Comparison of ENCODE assay signal across 8 mouse cellular contexts in the genomic region with DNA sequence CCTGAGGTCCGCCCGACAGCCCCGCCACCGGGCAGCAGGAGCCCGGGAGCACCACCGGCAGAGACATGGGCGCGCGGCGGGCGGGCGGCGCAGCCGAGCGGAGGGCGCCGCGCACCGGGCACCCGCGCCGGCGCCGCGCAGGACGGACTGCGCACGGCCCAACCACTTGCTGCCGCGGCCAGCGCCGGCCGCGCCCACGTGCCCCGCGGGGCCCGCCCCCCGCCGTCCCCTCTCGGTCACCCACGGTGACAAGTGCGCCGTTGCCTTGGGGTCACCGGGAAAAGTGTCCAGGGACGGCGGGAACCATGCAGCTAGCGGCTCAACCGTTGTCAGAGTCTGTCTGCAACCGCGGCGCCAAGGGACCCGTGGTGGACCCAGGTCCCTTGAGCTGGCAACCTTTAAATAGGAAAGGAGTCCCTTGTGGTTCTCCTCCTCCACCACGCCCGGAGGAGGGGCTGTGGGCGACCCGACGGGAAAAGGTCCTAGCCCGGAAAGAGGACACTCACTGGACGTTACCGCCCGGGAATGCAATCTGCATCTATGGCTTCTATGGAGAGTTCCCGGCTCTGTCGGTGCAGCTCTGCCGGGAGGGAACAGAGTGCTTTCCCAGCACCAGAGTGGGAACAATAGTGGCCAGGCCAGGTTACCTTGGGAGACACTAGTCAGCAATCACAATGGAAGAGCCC. TPM values are rescaled to one million over a fixed set of nuclear protein-coding genes. Genes with fewer than 3 reads are reported as not detected.
A peak's percentile ranks its signal among the peaks of the same experiment; 100 is the strongest.
DNase-seq lines count a peak whose midpoint lies in the region; ATAC-seq and TF ChIP-seq lines count a peak whose summit lies in the region.

A gene (minus strand): TSS at position 149 of the 686 bp plus-strand sequence.

- under 1% methylated on average over 53 of the region's 65 CpGs for WGBS in intestine, embryonic 14.5 days
- under 1% methylated on average over 28 of the region's 65 CpGs for WGBS in limb, embryonic 14.5 days
- under 1% methylated on average over 64 of the region's 65 CpGs for WGBS in neural tube, embryonic 12.5 days

- H3K4me1 ChIP-seq in intestine, embryonic 14.5 days (replicated peaks; ENCODE audit: control insufficient read depth, insufficient read depth, low read length) = 0 out of 2 replicates have a peak, but pooled peaks cover 3% of the 10 kb centered on the region
- H3K4me1 ChIP-seq in limb, embryonic 14.5 days (ENCODE audit: control insufficient read depth, insufficient read depth, low read length) = no peaks in the 10 kb centered on the region
- H3K4me1 ChIP-seq in neural tube, embryonic 12.5 days = peaks cover 11% of the 10 kb centered on the region; the same call in 1 of the 2 replicates

- H3K9ac ChIP-seq in intestine, embryonic 14.5 days (ENCODE audit: low read length) = peak within 1 kb of the TSS; percentile 48
- peak within 1 kb of the TSS; percentile 56 for H3K9ac ChIP-seq in limb, embryonic 14.5 days (ENCODE audit: low read depth, low read length, severe bottlenecking)
- peak within 1 kb of the TSS; percentile 66 for H3K9ac ChIP-seq in neural tube, embryonic 12.5 days

- ATAC-seq in intestine, embryonic 14.5 days (replicated peaks; ENCODE audit: low FRiP score, low TSS enrichment, low read depth) = peak; percentile 85
- ATAC-seq in limb, embryonic 14.5 days (ENCODE audit: low FRiP score, low read depth) = peak; percentile 85
- peak; percentile 81 for ATAC-seq in neural tube, embryonic 12.5 days (ENCODE audit: low FRiP score, low read depth)
- no peak for ATAC-seq in activated CD4-positive, CD25-positive, alpha-beta regulatory T cell, adult 4 months

- H3K9me3 ChIP-seq in intestine, embryonic 14.5 days (ENCODE audit: control insufficient read depth, low read length) = no peaks in the 10 kb centered on the region
- H3K9me3 ChIP-seq in limb, embryonic 14.5 days (ENCODE audit: control insufficient read depth, low read length) = 0 out of 2 replicates have a peak, but pooled peaks cover 4% of the 10 kb centered on the region
- no peaks in the 10 kb centered on the region for H3K9me3 ChIP-seq in neural tube, embryonic 12.5 days

- no peaks in the 10 kb centered on the region for H3K36me3 ChIP-seq in intestine, embryonic 14.5 days (ENCODE audit: control insufficient read depth, insufficient read depth, low read length)
- no peaks in the 10 kb centered on the region for H3K36me3 ChIP-seq in limb, embryonic 14.5 days (ENCODE audit: control insufficient read depth, insufficient read depth, low read length)
- H3K36me3 ChIP-seq in neural tube, embryonic 12.5 days = no peaks in the 10 kb centered on the region

- H3K4me3 ChIP-seq in intestine, embryonic 14.5 days (ENCODE audit: low read depth, low read length) = peak within 1 kb of the TSS; percentile 65
- peak within 1 kb of the TSS; percentile 53 for H3K4me3 ChIP-seq in limb, embryonic 14.5 days (replicated peaks; ENCODE audit: low read length)
- peak within 1 kb of the TSS; percentile 65 for H3K4me3 ChIP-seq in neural tube, embryonic 12.5 days

- DNase-seq in left cerebral cortex, postnatal 10 days (ENCODE audit: extremely low spot score in 1 of 2, low spot score in 2 of 2) = peak in 1 of 2 experiments; percentile 70
- DNase-seq in left cerebral cortex, adult 11 months (ENCODE audit: low spot score) = no peak
- DNase-seq in cerebellum, postnatal 14 days = peak; percentile 24 to 34
- peak; percentile 17 to 38 for DNase-seq in gastrocnemius, postnatal 36 days
- DNase-seq in intestine, embryonic 14.5 days (ENCODE audit: low spot score) = peak; percentile 72
- DNase-seq in limb, embryonic 14.5 days (ENCODE audit: low spot score) = no peak

- TF ChIP-seq POLR2A in limb, embryonic 14.5 days (IDR thresholded peaks at IDR 0.05; ENCODE audit: borderline replicate concordance, extremely low read depth, insufficient read depth, insufficient read length) = no peak

- H3K27me3 ChIP-seq in intestine, embryonic 14.5 days (replicated peaks; ENCODE audit: control insufficient read depth, insufficient read depth, low read length) = peaks cover 46% of the 10 kb centered on the region
- H3K27me3 ChIP-seq in limb, embryonic 14.5 days (ENCODE audit: control insufficient read depth, insufficient read depth, low read length) = peaks cover 43% of the 10 kb centered on the region
- peaks cover 23% of the 10 kb centered on the region for H3K27me3 ChIP-seq in neural tube, embryonic 12.5 days (replicated peaks)

- no peak within 1 kb of the TSS for H3K27ac ChIP-seq in intestine, embryonic 14.5 days (ENCODE audit: low read depth)
- H3K27ac ChIP-seq in limb, embryonic 14.5 days (replicated peaks; ENCODE audit: low read depth, low read length) = no peak within 1 kb of the TSS
- H3K27ac ChIP-seq in neural tube, embryonic 12.5 days = no peak within 1 kb of the TSS

- intact Hi-C loops in left cerebral cortex, postnatal 10 days (cut with DNase I) = loop anchor here (5.0 kb wide), 1 partner anchor 71 kb away; no protein-coding TSS in a partner anchor
- intact Hi-C loops in gastrocnemius, postnatal 36 days (cut with DNase I) = no loop called here

- peak within 1 kb of the TSS; percentile 86 for H3K4me2 ChIP-seq in intestine, embryonic 14.5 days (ENCODE audit: low read length)
- peak within 1 kb of the TSS; percentile 94 for H3K4me2 ChIP-seq in limb, embryonic 14.5 days (replicated peaks; ENCODE audit: low read depth, low read length, severe bottlenecking)
- H3K4me2 ChIP-seq in neural tube, embryonic 12.5 days (replicated peaks) = peak within 1 kb of the TSS; percentile 93

RNA-seq across cellular contexts. Expression of the gene that starts here (rescaled TPM):
- total RNA-seq in left cerebral cortex, postnatal 10 days (2021) = 10 to 100 TPM; 15.2 to 16.1 TPM
- 10 to 100 TPM; 21.1 to 27.0 TPM for total RNA-seq in gastrocnemius, postnatal 36 days (2021)
- 1.1 and 1.4 TPM in 2 replicates for polyA plus RNA-seq in intestine, embryonic 14.5 days (2014; fragmentation: Nextera tagmentation; extraction: Ambion mirVana)
- polyA plus RNA-seq in limb, embryonic 14.5 days (2012; rRNA removed) = 4.5 and 5.0 TPM in 2 replicates
- 0.94 and 1.0 TPM in 2 replicates for polyA plus RNA-seq in limb, embryonic 14.5 days (2014; fragmentation: Nextera tagmentation; extraction: Ambion mirVana)
- 0.93 and 1.1 TPM in 2 replicates for polyA plus RNA-seq in neural tube, embryonic 12.5 days (2016; fragmentation: Nextera tagmentation; extraction: Ambion mirVana)
- not detected for polyA plus RNA-seq in activated CD4-positive, CD25-positive, alpha-beta regulatory T cell, adult 4 months (2017; shearing (Covaris generic))

Comparison
In these comparisons a context has a peak if more than half of its experiments do, and no peak if none do; other contexts are left out.
1. DNase-seq: peak in cerebellum, postnatal 14 days (2 of 2), gastrocnemius, postnatal 36 days (2 of 2) and intestine, embryonic 14.5 days (single experiment); none in left cerebral cortex, adult 11 months (single experiment) and limb, embryonic 14.5 days (single experiment).
2. Peak in every context shown above with its lines, with median percentiles within 50 percentile points of each other: H3K4me2 ChIP-seq, H3K4me3 ChIP-seq and H3K9ac ChIP-seq.